ENCODE assay signal across 14 mouse cellular contexts in the genomic region with DNA sequence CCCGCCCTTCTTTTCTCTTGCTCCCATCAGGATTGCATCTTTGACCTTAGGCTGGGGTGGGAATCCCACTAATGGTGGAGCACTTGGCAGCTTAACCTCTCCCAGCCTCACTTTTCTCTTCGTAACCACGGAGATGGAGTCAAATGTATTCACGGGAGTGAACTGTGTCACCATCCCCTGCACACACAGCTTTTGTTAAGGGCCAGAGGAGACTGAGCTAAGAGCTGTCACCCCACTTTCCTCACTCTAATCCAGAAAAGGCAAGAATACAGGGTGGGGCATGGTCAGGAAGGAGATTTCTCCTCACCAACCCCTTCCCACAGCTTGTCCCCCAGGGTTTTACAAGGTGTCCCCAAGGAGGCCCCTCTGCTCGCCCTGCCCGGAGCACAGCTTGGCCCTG. TPM values are rescaled to one million over a fixed set of nuclear protein-coding genes. Genes with fewer than 3 reads are reported as not detected.
DNase-seq lines count a peak whose midpoint lies in the region; ATAC-seq and TF ChIP-seq lines count a peak whose summit lies in the region.
"Had no signal": no experiment of that assay in that cellular context is flagged by ENCODE, and none has a peak within 500 bp of the region (broad histone marks: within the 10 kb centered on the region; RNA-seq: fewer than 3 reads in every experiment).

No protein-coding gene starts in this region.

- TF ChIP-seq POLR2A in olfactory bulb, adult 2 months (IDR thresholded peaks at IDR 0.05; ENCODE audit: insufficient read depth, low read depth, low read length): no peak

- DNase-seq in layer of hippocampus, adult 2 months (ENCODE audit: low spot score in 2 of 2): no peak
- DNase-seq in layer of hippocampus, postnatal 10 days (ENCODE audit: low spot score in 2 of 2): no peak
- no peak for DNase-seq in midbrain, embryonic 10.5 days (ENCODE audit: low spot score)
- DNase-seq in heart, embryonic 10.5 days (ENCODE audit: low spot score): no peak
- DNase-seq in urinary bladder, postnatal 4 days (ENCODE audit: low spot score in 2 of 2): no peak
- DNase-seq: heart, adult 2 months; kidney, adult 11 months; liver, embryonic 13.5 days; lung, postnatal 10 days; thymus, postnatal 14 days had no signal

- 15% methylated on average over 6 of the region's 6 CpGs for WGBS in forebrain, embryonic 13.5 days
- 23% methylated on average over 6 of the region's 6 CpGs for WGBS in midbrain, embryonic 10.5 days
- WGBS in olfactory bulb, adult 2 months: 40% methylated on average over 6 of the region's 6 CpGs
- 40% methylated on average over 6 of the region's 6 CpGs for WGBS in heart, embryonic 10.5 days

- no peaks in the 10 kb centered on the region for H3K36me3 ChIP-seq in forebrain, embryonic 13.5 days (ENCODE audit: poor library complexity, severe bottlenecking)
- no peaks in the 10 kb centered on the region for H3K36me3 ChIP-seq in midbrain, embryonic 10.5 days
- no peaks in the 10 kb centered on the region for H3K36me3 ChIP-seq in heart, embryonic 10.5 days
- H3K36me3 ChIP-seq: liver, embryonic 13.5 days had no signal

- peaks cover 18% of the 10 kb centered on the region for H3K4me1 ChIP-seq in forebrain, embryonic 13.5 days
- H3K4me1 ChIP-seq in midbrain, embryonic 10.5 days: peaks cover 40% of the 10 kb centered on the region
- peaks cover 24% of the 10 kb centered on the region for H3K4me1 ChIP-seq in olfactory bulb, adult 2 months (ENCODE audit: control insufficient read depth, insufficient read depth, low read length)
- peaks cover 11% of the 10 kb centered on the region for H3K4me1 ChIP-seq in heart, embryonic 10.5 days

- peak overlapping the region; percentile 89; the same call in 1 of the 2 replicates for H3K27ac ChIP-seq in layer of hippocampus, adult 2 months
- H3K27ac ChIP-seq in forebrain, embryonic 13.5 days: no peak overlapping the region
- H3K27ac ChIP-seq in midbrain, embryonic 10.5 days (replicated peaks): peak overlapping the region; percentile 80
- H3K27ac ChIP-seq in olfactory bulb, adult 2 months (ENCODE audit: insufficient read depth, low read depth, low read length): no peak overlapping the region
- no peak overlapping the region for H3K27ac ChIP-seq in heart, embryonic 10.5 days
- H3K27ac ChIP-seq: heart, adult 2 months; liver, embryonic 13.5 days had no signal

- H3K9me3 ChIP-seq in forebrain, embryonic 13.5 days (replicated peaks): no peaks in the 10 kb centered on the region
- no peaks in the 10 kb centered on the region for H3K9me3 ChIP-seq in midbrain, embryonic 10.5 days (replicated peaks)
- no peaks in the 10 kb centered on the region for H3K9me3 ChIP-seq in heart, embryonic 10.5 days
- H3K9me3 ChIP-seq: liver, embryonic 13.5 days had no signal

- ATAC-seq in forebrain, embryonic 13.5 days: no peak
- ATAC-seq: Patski had no signal

- TF ChIP-seq CTCF in layer of hippocampus, adult 2 months (conservative IDR thresholded peaks at IDR 0.05): no peak
- no peak for TF ChIP-seq CTCF in olfactory bulb, adult 2 months (IDR thresholded peaks at IDR 0.05; ENCODE audit: insufficient read depth, low read depth, low read length)

- H3K4me2 ChIP-seq in forebrain, embryonic 13.5 days: no peak overlapping the region; the same call in 1 of the 2 replicates

- no peak overlapping the region; the same call in 1 of the 2 replicates for H3K4me3 ChIP-seq in layer of hippocampus, adult 2 months
- H3K4me3 ChIP-seq in forebrain, embryonic 13.5 days: peak overlapping the region; percentile 50; the same call in 1 of the 2 replicates
- peak overlapping the region; percentile 66; the same call in 1 of the 2 replicates for H3K4me3 ChIP-seq in midbrain, embryonic 10.5 days
- peak overlapping the region; percentile 60; the same call in 1 of the 2 replicates for H3K4me3 ChIP-seq in olfactory bulb, adult 2 months (ENCODE audit: insufficient read depth, low read depth, low read length)
- H3K4me3 ChIP-seq in heart, embryonic 10.5 days: no peak overlapping the region
- H3K4me3 ChIP-seq: heart, adult 2 months had no signal

- H3K27me3 ChIP-seq in forebrain, embryonic 13.5 days: peaks cover 72% of the 10 kb centered on the region
- H3K27me3 ChIP-seq in midbrain, embryonic 10.5 days (ENCODE audit: low read depth, poor library complexity, severe bottlenecking): peaks cover 83% of the 10 kb centered on the region
- peaks cover 92% of the 10 kb centered on the region for H3K27me3 ChIP-seq in heart, embryonic 10.5 days (ENCODE audit: insufficient read depth, poor library complexity, severe bottlenecking)

- H3K9ac ChIP-seq in forebrain, embryonic 13.5 days: no peak overlapping the region
- H3K9ac ChIP-seq: liver, embryonic 13.5 days had no signal

RNA-seq across cellular contexts. Expression of gene Epha10, which starts 13.1 kb away (rescaled TPM):
- total RNA-seq in layer of hippocampus, adult 2 months (2021): 10 to 100 TPM; 42.5 to 51.3 TPM
- 10 to 100 TPM; 12.8 to 16.9 TPM for total RNA-seq in layer of hippocampus, postnatal 10 days (2021)
- polyA plus RNA-seq in forebrain, embryonic 13.5 days (2015; fragmentation: Nextera tagmentation; extraction: Ambion mirVana): 0.94 and 1.2 TPM in 2 replicates
- 5.1 and 7.9 TPM in 2 replicates for polyA plus RNA-seq in midbrain, embryonic 10.5 days (2016; fragmentation: Nextera tagmentation; extraction: Ambion mirVana)
- not detected in 2 replicates for polyA plus RNA-seq in olfactory bulb, adult 2 months (2012; ENCODE audit: insufficient read depth, insufficient read length, low replicate concordance, missing spikeins)
- 0.08 TPM in 1 of 2 replicates, not detected in the other for polyA plus RNA-seq in heart, embryonic 10.5 days (2016; fragmentation: Nextera tagmentation; extraction: Ambion mirVana)
- total RNA-seq: heart, adult 2 months; heart, postnatal 25 days had no signal
- polyA plus RNA-seq: liver, embryonic 13.5 days; Patski had no signal

RNA-seq across cellular contexts. Expression of gene Maneal, which starts 31.8 kb away (rescaled TPM):
- total RNA-seq in layer of hippocampus, adult 2 months (2021): 10 to 100 TPM; 52.3 to 54.4 TPM
- total RNA-seq in layer of hippocampus, postnatal 10 days (2021): 10 to 100 TPM; 43.5 to 48.3 TPM
- polyA plus RNA-seq in forebrain, embryonic 13.5 days (2015; fragmentation: Nextera tagmentation; extraction: Ambion mirVana): 5.1 and 5.7 TPM in 2 replicates
- 4.2 and 4.8 TPM in 2 replicates for polyA plus RNA-seq in midbrain, embryonic 10.5 days (2016; fragmentation: Nextera tagmentation; extraction: Ambion mirVana)
- not detected in 2 replicates for polyA plus RNA-seq in olfactory bulb, adult 2 months (2012; ENCODE audit: insufficient read depth, insufficient read length, low replicate concordance, missing spikeins)
- 0.09 and 0.11 TPM in 2 replicates for polyA plus RNA-seq in heart, embryonic 10.5 days (2016; fragmentation: Nextera tagmentation; extraction: Ambion mirVana)
- polyA plus RNA-seq: Patski had no signal

RNA-seq across cellular contexts. Expression of gene 1110065P20Rik, which starts 42.8 kb away (rescaled TPM):
- 10 to 100 TPM; 72.0 to 94.5 TPM for total RNA-seq in layer of hippocampus, adult 2 months (2021)
- 100 to 1,000 TPM; 107 to 115 TPM for total RNA-seq in layer of hippocampus, postnatal 10 days (2021)
- polyA plus RNA-seq in forebrain, embryonic 13.5 days (2015; fragmentation: Nextera tagmentation; extraction: Ambion mirVana): 59.2 and 63.6 TPM in 2 replicates
- 51.5 and 52.2 TPM in 2 replicates for polyA plus RNA-seq in midbrain, embryonic 10.5 days (2016; fragmentation: Nextera tagmentation; extraction: Ambion mirVana)
- not detected in 2 replicates for polyA plus RNA-seq in olfactory bulb, adult 2 months (2012; ENCODE audit: insufficient read depth, insufficient read length, low replicate concordance, missing spikeins)
- polyA plus RNA-seq in heart, embryonic 10.5 days (2016; fragmentation: Nextera tagmentation; extraction: Ambion mirVana): 45.0 and 58.0 TPM in 2 replicates

RNA-seq across cellular contexts. Expression of gene 9930104L06Rik, which starts 43.1 kb away (rescaled TPM):
- 10 to 100 TPM; 22.1 to 23.6 TPM for total RNA-seq in layer of hippocampus, adult 2 months (2021)
- 10 to 100 TPM; 19.0 to 21.8 TPM for total RNA-seq in layer of hippocampus, postnatal 10 days (2021)
- polyA plus RNA-seq in forebrain, embryonic 13.5 days (2015; fragmentation: Nextera tagmentation; extraction: Ambion mirVana): 13.9 and 16.3 TPM in 2 replicates
- polyA plus RNA-seq in midbrain, embryonic 10.5 days (2016; fragmentation: Nextera tagmentation; extraction: Ambion mirVana): 17.4 and 18.9 TPM in 2 replicates
- not detected in 2 replicates for polyA plus RNA-seq in olfactory bulb, adult 2 months (2012; ENCODE audit: insufficient read depth, insufficient read length, low replicate concordance, missing spikeins)
- 11.6 and 12.7 TPM in 2 replicates for polyA plus RNA-seq in heart, embryonic 10.5 days (2016; fragmentation: Nextera tagmentation; extraction: Ambion mirVana)

RNA-seq across cellular contexts. Expression of gene Yrdc, which starts 43.3 kb away (rescaled TPM):
- 10 to 100 TPM; 30.3 to 38.0 TPM for total RNA-seq in layer of hippocampus, adult 2 months (2021)
- total RNA-seq in layer of hippocampus, postnatal 10 days (2021): 10 to 100 TPM; 24.5 to 26.6 TPM
- polyA plus RNA-seq in forebrain, embryonic 13.5 days (2015; fragmentation: Nextera tagmentation; extraction: Ambion mirVana): 45.8 and 51.4 TPM in 2 replicates
- 40.0 and 44.0 TPM in 2 replicates for polyA plus RNA-seq in midbrain, embryonic 10.5 days (2016; fragmentation: Nextera tagmentation; extraction: Ambion mirVana)
- polyA plus RNA-seq in olfactory bulb, adult 2 months (2012; ENCODE audit: insufficient read depth, insufficient read length, low replicate concordance, missing spikeins): not detected in 2 replicates
- polyA plus RNA-seq in heart, embryonic 10.5 days (2016; fragmentation: Nextera tagmentation; extraction: Ambion mirVana): 25.8 and 39.3 TPM in 2 replicates

Comparison
In these comparisons a context has a peak if more than half of its experiments do, and no peak if none do; other contexts are left out.
1. H3K27ac ChIP-seq: peak in layer of hippocampus, adult 2 months (single experiment) and midbrain, embryonic 10.5 days (single experiment); none in forebrain, embryonic 13.5 days (single experiment), olfactory bulb, adult 2 months (single experiment) and heart, embryonic 10.5 days (single experiment).
2. H3K4me3 ChIP-seq: peak in forebrain, embryonic 13.5 days (single experiment), midbrain, embryonic 10.5 days (single experiment) and olfactory bulb, adult 2 months (single experiment); none in layer of hippocampus, adult 2 months (single experiment) and heart, embryonic 10.5 days (single experiment).
3. RNA of gene 1110065P20Rik, which starts 42.8 kb away (polyA plus RNA-seq): 59.2 to 63.6 TPM in forebrain, embryonic 13.5 days, 45.0 to 58.0 TPM in heart, embryonic 10.5 days and 51.5 to 52.2 TPM in midbrain, embryonic 10.5 days; not detected in olfactory bulb, adult 2 months; every median in the first group is over 10 times any median in the second.